Mouse (Mus musculus): ENCODE measurements around the gene Fgfr4.
"Not testable (repeated sequence)": the region's sequence is repeated elsewhere in the genome, so short reads cannot be mapped to it uniquely, and the experiment has no call there.

DNA sequence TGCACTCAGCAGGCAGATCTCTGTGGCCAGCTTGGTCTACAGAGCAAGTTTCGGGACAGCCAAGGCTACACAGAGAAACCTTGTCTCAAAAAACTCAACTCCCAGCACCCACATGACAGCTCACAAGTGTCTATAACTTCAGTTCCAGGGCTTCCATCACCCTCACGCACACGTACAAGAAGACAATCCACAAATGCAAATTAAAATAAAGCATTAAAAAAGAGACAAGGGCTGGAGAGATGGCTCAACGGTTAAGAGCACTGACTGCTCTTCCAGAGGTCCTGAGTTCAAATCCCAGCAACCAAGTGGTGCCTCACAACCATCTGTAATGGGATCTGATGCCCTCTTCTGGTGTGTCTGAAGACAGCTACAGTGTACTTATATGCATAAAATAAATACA is 50.3 kb downstream of the Fgfr4 start:
- not testable (repeated sequence) for TF ChIP-seq CTCF (IDR thresholded peaks at IDR 0.05; ENCODE audit: borderline replicate concordance, insufficient read depth, low read depth, low read length); POLR2A (IDR thresholded peaks at IDR 0.05; ENCODE audit: borderline replicate concordance, insufficient read depth, low read length)

All from cerebellum, adult 2 months (tissue).